Mouse (Mus musculus): ENCODE results near the gene Map3k5.
A peak's percentile ranks its signal among the peaks of the same experiment; 100 is the strongest.
"Not testable (repeated sequence)": the region's sequence is repeated elsewhere in the genome, so short reads cannot be mapped to it uniquely, and the experiment has no call there.

The Map3k5 gene

GRCm38 (mm10) chr10:19934384-19935294 lies at the start of gene Map3k5:
TSS of gene Map3k5 (plus strand) at chr10:19934472.
- ATAC-seq (ENCODE audit: low TSS enrichment) = peak; percentile 35

GRCm38 (mm10) chr10:19886249-19886648 lies 48.0 kb upstream of the Map3k5 start:
- ATAC-seq (ENCODE audit: low TSS enrichment) = no peak

- peak; percentile 85 for ATAC-seq (ENCODE audit: low TSS enrichment)
These were observed 44.4 kb upstream of the Map3k5 start for GRCm38 (mm10) chr10:19889908-19890307.

GRCm38 (mm10) chr10:19891686-19892085 lies 42.6 kb upstream of the Map3k5 start:
- no peak for ATAC-seq (ENCODE audit: low TSS enrichment)

- no peak for ATAC-seq (ENCODE audit: low TSS enrichment)
These were observed 41.1 kb upstream of the Map3k5 start for GRCm38 (mm10) chr10:19893146-19893545.

- ATAC-seq (ENCODE audit: low TSS enrichment) = peak; percentile 74; the same call in 1 of the 2 replicates
These were observed 40.3 kb upstream of the Map3k5 start for GRCm38 (mm10) chr10:19893976-19894375.

GRCm38 (mm10) chr10:19900191-19900590 lies 34.1 kb upstream of the Map3k5 start:
- ATAC-seq (ENCODE audit: low TSS enrichment) = no peak

GRCm38 (mm10) chr10:19901992-19902391 lies 32.3 kb upstream of the Map3k5 start:
- ATAC-seq (ENCODE audit: low TSS enrichment) = no peak

- peak; percentile 86 for ATAC-seq (ENCODE audit: low TSS enrichment)
These were observed 30.0 kb upstream of the Map3k5 start for GRCm38 (mm10) chr10:19904077-19904820.

GRCm38 (mm10) chr10:19907246-19907804 lies 26.9 kb upstream of the Map3k5 start, which contains the start of gene Pex7:
TSS of gene Pex7 (minus strand) at chr10:19907689.
- peak; percentile 92 for ATAC-seq (ENCODE audit: low TSS enrichment)

- no peak for ATAC-seq (ENCODE audit: low TSS enrichment)
These were observed 26.2 kb upstream of the Map3k5 start for GRCm38 (mm10) chr10:19908076-19908475.

GRCm38 (mm10) chr10:19910516-19910915 lies 23.8 kb upstream of the Map3k5 start:
- ATAC-seq (ENCODE audit: low TSS enrichment) = no peak

GRCm38 (mm10) chr10:19911583-19911982 lies 22.7 kb upstream of the Map3k5 start:
- ATAC-seq (ENCODE audit: low TSS enrichment) = no peak

GRCm38 (mm10) chr10:19913806-19914205 lies 20.5 kb upstream of the Map3k5 start:
- no peak for ATAC-seq (ENCODE audit: low TSS enrichment)

GRCm38 (mm10) chr10:19915301-19915700 lies 19.0 kb upstream of the Map3k5 start:
- ATAC-seq (ENCODE audit: low TSS enrichment) = peak; percentile 100

- ATAC-seq (ENCODE audit: low TSS enrichment) = no peak
These were observed 11.9 kb upstream of the Map3k5 start for GRCm38 (mm10) chr10:19922410-19922809.

- ATAC-seq (ENCODE audit: low TSS enrichment) = no peak
These were observed 10.0 kb upstream of the Map3k5 start for GRCm38 (mm10) chr10:19924256-19924655.

GRCm38 (mm10) chr10:19926391-19926897 lies 7.8 kb upstream of the Map3k5 start:
- ATAC-seq (ENCODE audit: low TSS enrichment) = not testable (repeated sequence)

GRCm38 (mm10) chr10:19928205-19928604 lies 6.1 kb upstream of the Map3k5 start:
- no peak for ATAC-seq (ENCODE audit: low TSS enrichment)

- no peak for ATAC-seq (ENCODE audit: low TSS enrichment)
These were observed 1.3 kb upstream of the Map3k5 start for GRCm38 (mm10) chr10:19932986-19933385.

- peak; percentile 75 for ATAC-seq (ENCODE audit: low TSS enrichment)
These were observed 525 bp upstream of the Map3k5 start for GRCm38 (mm10) chr10:19933511-19934383.

Data from frontal cortex, adult (tissue).